Mouse (Mus musculus) cortical plate, adult 2 months (tissue): ENCODE measurements at regions not wholly inside any gene's neighbourhood (a gene's known extent, or its start where the extent isn't known, plus 50 kb on each side); places are given as distances from the start of the nearest gene placed in this dataset.
A peak's percentile ranks its signal among the peaks of the same experiment; 100 is the strongest.

Source experiments
- CTCF ChIP-seq: fragments of 200-500 bp; IDR thresholded peaks from 2 replicates; pipeline ENCODE4 v1.5.1; 2011; ENCODE audit warnings: mild to moderate bottlenecking, control low read depth, low read length; ENCODE audit not compliant: insufficient read depth; ENCODE audit errors: extremely low read depth
- POLR2A ChIP-seq: fragments of 200-500 bp; IDR thresholded peaks from 2 replicates; pipeline ENCODE4 v1.6.1; 2011; ENCODE audit warnings: mild to moderate bottlenecking, low read length, control low read depth; ENCODE audit not compliant: insufficient read depth; ENCODE audit errors: extremely low read depth

DNA sequence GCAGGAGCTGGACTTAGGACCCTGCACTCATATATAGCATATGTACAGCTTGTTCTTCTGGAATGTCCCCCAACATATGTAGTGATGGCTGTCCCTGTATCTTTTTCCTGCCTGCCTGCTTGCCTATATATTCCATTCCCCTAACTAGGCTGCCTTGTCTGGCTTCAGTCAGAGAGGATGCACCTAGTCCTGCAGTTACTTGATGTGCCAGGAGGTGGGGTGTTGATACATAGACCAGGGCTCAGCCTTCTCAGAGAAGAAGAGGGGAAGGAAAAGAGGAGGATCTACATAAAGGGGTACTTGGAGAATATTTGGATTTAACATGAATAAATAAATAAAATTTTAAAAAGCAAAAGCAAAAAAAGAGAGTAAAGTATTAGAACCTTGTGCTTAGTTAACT lies 479.3 kb upstream of the Negr1 start:
- TF ChIP-seq POLR2A: no peak
- TF ChIP-seq CTCF: peak; percentile 16; the same call in 1 of the 2 replicates
